Mouse (Mus musculus): ENCODE measurements around the gene Map4k1. TPM values are rescaled to one million over a fixed set of nuclear protein-coding genes. Genes with fewer than 3 reads are reported as not detected.

Gene Map4k1
- polyA plus RNA-seq, 1 experiment: 58.8 TPM

DNA sequence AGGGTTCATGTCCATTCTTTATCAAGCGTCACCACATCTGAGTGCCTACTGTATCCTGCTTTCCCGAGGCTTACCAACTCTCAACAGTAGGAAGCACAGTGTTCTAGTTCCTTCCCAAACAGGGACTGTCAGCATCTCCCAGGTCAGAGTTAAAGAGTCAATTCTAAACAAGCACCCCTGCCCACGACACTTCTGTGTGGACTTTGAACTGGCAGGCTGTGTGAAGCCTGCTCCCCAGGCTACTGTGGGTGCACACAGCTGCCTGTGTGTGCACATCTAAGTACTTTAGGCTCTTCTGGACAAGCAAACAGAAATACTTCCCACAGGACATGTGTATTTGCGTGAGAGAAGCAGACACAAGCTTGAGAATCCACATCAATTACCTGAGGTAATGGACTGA lies 40.3 kb upstream of the Map4k1 start:
- H3K36me3 ChIP-seq (ENCODE audit: control insufficient read depth, insufficient read depth, low read length): no peaks in the 10 kb centered on the region
- H3K4me1 ChIP-seq (ENCODE audit: control insufficient read depth, insufficient read depth, low read length): peaks cover 3% of the 10 kb centered on the region

DNA sequence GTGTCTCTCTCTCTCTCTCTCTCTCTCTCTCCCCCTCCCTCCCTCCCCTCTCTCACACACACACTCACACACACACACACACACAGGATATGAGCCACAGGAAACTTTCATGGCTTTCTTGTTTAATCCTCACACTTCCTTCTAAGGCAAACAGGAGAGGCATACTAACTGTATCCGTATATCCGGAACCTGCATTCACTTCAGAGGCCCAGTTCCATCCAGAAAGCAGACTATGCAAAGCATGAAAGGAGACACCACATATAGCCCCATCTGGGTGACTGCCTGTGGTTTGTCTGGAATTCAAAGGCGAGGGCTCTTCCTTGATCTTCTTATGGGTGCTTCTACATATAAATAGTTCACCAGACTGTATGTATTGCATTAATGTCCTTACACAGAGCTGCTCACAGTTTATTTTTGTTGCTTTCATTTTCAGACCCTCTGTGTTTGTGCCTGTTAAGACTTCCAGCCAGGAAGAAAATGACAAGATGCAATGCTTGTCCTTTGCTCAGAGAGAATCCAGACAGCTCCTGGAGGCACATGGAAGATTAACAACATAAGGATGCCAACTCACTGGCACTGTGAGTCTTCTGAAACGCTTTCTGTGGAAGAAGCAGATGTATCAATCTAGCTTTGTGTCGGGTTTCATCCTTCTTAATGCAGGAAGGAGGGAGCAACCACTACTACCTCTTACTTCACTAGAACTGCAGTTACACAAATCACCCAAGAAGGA lies 38.2 kb upstream of the Map4k1 start:
- H3K27ac ChIP-seq (ENCODE audit: control insufficient read depth, insufficient read depth, low read depth, low read length): no peak overlapping the region
- no peaks in the 10 kb centered on the region for H3K36me3 ChIP-seq (ENCODE audit: control insufficient read depth, insufficient read depth, low read length)
- TF ChIP-seq CTCF (IDR thresholded peaks at IDR 0.05; ENCODE audit: control insufficient read depth, insufficient read depth, insufficient replicate concordance, low read depth, low read length): no peak
- TF ChIP-seq POLR2A (IDR thresholded peaks at IDR 0.05; ENCODE audit: control insufficient read depth, low read depth, low read length): no peak
- H3K4me3 ChIP-seq (ENCODE audit: control insufficient read depth, low read depth, low read length): no peak overlapping the region
- H3K27me3 ChIP-seq (ENCODE audit: control insufficient read depth, insufficient read depth, low read length): no peaks in the 10 kb centered on the region
- peaks cover 3% of the 10 kb centered on the region for H3K4me1 ChIP-seq (ENCODE audit: control insufficient read depth, insufficient read depth, low read length)

More for the DNA sequence above, 40.3 kb upstream of the Map4k1 start:
- Histone ChIP-seq H3K27me3 (ENCODE audit: control insufficient read depth, insufficient read depth, low read length) (no peaks in the 10 kb centered on the region), H3K4me3 (ENCODE audit: control insufficient read depth, low read depth, low read length) (no peak overlapping the region), H3K27ac (ENCODE audit: control insufficient read depth, insufficient read depth, low read depth, low read length) (peak overlapping the region; percentile 59)
- TF ChIP-seq POLR2A (IDR thresholded peaks at IDR 0.05; ENCODE audit: control insufficient read depth, low read depth, low read length) (no peak), CTCF (IDR thresholded peaks at IDR 0.05; ENCODE audit: control insufficient read depth, insufficient read depth, insufficient replicate concordance, low read depth, low read length) (no peak)

DNA sequence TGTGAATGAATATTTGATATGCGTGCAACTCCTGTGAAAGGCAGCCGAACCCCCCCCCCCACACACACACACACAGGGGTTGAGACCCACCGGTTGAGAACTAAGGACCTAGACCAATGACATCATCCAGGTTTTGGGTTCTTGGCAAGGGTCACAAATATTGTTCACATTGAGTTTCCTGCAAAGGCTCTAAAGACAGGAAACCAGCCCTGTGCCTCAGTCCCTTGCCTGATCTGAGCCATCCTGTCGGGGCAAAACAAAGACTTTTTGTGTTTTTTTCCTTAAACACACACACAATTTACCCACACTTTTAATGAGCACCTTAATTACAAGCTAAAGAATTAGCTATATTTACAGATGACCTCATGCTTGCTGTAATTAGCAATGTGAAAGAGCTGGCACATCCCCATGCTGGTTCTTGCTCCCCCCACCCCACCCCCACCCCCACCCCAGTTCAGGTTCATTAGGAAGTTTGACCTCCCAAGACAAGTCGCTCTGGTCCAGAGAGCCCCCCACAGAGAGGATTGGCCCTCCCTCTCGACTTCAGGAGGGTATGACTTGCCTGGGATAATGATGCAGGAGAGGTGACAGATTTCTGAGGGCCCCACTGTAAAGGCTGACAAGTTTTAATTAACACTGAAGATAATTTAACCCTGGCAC lies 37.0 kb upstream of the Map4k1 start:
- Histone ChIP-seq H3K4me1 (ENCODE audit: control insufficient read depth, insufficient read depth, low read length) (no peaks in the 10 kb centered on the region), H3K36me3 (ENCODE audit: control insufficient read depth, insufficient read depth, low read length) (no peaks in the 10 kb centered on the region), H3K27ac (ENCODE audit: control insufficient read depth, insufficient read depth, low read depth, low read length) (peak overlapping the region; percentile 48; the same call in 1 of the 2 replicates), H3K4me3 (ENCODE audit: control insufficient read depth, low read depth, low read length) (no peak overlapping the region), H3K27me3 (ENCODE audit: control insufficient read depth, insufficient read depth, low read length) (no peaks in the 10 kb centered on the region)
- no peak for TF ChIP-seq CTCF (IDR thresholded peaks at IDR 0.05; ENCODE audit: control insufficient read depth, insufficient read depth, insufficient replicate concordance, low read depth, low read length)
- no peak for TF ChIP-seq POLR2A (IDR thresholded peaks at IDR 0.05; ENCODE audit: control insufficient read depth, low read depth, low read length)

DNA sequence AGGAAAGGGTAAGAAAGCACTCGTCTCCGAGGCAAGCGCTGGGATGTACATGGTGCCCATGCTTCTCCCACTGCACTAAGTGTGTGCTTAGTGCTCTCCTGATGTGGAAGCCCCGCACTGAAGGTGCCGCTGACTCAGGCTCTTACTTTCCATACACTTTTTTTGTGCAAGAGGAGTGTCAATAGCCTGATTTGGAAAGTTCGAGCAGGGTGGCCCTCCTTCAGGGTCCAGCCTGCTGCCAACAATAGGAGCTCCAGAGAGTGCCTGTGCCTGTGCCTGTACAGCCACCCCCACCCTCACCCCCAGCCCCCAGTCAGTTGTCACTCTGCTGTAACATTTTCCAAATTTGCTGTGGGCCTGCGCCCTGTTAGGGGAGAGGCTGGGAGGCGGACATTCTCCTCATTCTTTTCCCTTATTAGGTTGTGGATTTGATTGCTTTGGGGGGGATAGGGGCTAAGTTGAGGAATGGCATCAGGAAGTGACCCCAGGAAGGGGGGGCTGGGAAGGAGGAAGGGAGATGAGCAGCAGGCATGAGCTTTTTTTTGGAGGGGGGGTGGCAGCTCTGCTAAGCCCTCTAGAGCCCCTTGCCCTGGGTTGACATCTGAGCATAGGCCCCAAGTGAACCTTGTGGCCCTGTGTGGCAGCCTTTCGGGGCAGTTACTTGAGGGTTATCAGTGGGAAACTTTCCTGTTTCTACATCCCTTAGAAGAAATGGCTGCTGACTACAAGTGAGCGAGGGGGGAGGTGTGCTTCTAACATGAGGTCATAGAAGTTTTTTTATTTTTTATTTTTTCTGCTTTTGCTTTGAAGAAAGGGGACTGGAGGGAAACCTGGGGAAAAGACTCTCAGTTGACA lies 36.2 kb upstream of the Map4k1 start:
- H3K4me3 ChIP-seq (ENCODE audit: control insufficient read depth, low read depth, low read length): no peak overlapping the region

DNA sequence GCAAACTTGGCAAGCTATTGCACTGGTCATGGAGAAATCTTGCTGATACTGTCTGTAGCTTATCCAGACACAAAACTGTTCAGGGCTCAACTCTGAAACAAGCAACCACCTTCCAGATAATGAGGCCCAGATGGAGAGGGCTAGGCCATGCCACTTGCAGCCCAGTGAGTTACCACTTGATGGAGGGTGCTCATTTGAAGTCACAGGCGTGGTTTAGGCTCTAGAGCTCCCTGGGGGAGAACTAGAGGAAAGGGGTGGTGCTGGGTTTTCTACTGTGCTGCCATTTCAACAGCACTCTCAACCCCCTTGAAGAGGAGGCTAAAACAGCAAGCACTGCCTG lies 35.6 kb upstream of the Map4k1 start:
- no peak overlapping the region for H3K4me3 ChIP-seq (ENCODE audit: control insufficient read depth, low read depth, low read length)
- no peaks in the 10 kb centered on the region for H3K36me3 ChIP-seq (ENCODE audit: control insufficient read depth, insufficient read depth, low read length)
- no peak for TF ChIP-seq POLR2A (IDR thresholded peaks at IDR 0.05; ENCODE audit: control insufficient read depth, low read depth, low read length)
- no peak for TF ChIP-seq CTCF (IDR thresholded peaks at IDR 0.05; ENCODE audit: control insufficient read depth, insufficient read depth, insufficient replicate concordance, low read depth, low read length)
- H3K4me1 ChIP-seq (ENCODE audit: control insufficient read depth, insufficient read depth, low read length): no peaks in the 10 kb centered on the region
- peak overlapping the region; percentile 50 for H3K27ac ChIP-seq (ENCODE audit: control insufficient read depth, insufficient read depth, low read depth, low read length)
- no peaks in the 10 kb centered on the region for H3K27me3 ChIP-seq (ENCODE audit: control insufficient read depth, insufficient read depth, low read length)

More for the DNA sequence above, 36.2 kb upstream of the Map4k1 start:
- TF ChIP-seq CTCF (IDR thresholded peaks at IDR 0.05; ENCODE audit: control insufficient read depth, insufficient read depth, insufficient replicate concordance, low read depth, low read length) (no peak), POLR2A (IDR thresholded peaks at IDR 0.05; ENCODE audit: control insufficient read depth, low read depth, low read length) (no peak)
- H3K36me3 ChIP-seq (ENCODE audit: control insufficient read depth, insufficient read depth, low read length): no peaks in the 10 kb centered on the region
- peak overlapping the region; percentile 50; the same call in 1 of the 2 replicates for H3K27ac ChIP-seq (ENCODE audit: control insufficient read depth, insufficient read depth, low read depth, low read length)
- H3K4me1 ChIP-seq (ENCODE audit: control insufficient read depth, insufficient read depth, low read length): no peaks in the 10 kb centered on the region
- H3K27me3 ChIP-seq (ENCODE audit: control insufficient read depth, insufficient read depth, low read length): no peaks in the 10 kb centered on the region

DNA sequence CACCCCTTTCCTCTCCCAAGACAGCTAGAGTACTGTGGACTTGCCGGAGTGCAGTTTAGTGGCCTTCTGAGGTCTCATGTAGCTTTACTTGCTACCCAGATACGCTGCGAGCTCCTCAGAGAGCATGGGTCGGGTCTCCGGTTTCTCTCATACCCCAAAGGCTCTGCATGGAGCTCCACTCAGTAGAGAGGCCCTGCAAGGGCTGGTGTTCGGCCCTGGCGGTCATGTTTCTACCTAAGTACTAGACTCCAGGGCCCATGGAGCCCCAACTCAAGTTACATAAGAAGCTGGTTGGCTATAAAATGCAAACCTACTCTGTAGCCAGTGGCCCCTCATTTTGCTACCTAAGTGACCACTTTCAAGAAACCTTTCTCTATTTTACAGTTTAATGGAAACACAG lies 33.1 kb upstream of the Map4k1 start:
- Histone ChIP-seq H3K4me1 (ENCODE audit: control insufficient read depth, insufficient read depth, low read length) (no peaks in the 10 kb centered on the region), H3K4me3 (ENCODE audit: control insufficient read depth, low read depth, low read length) (no peak overlapping the region), H3K27ac (ENCODE audit: control insufficient read depth, insufficient read depth, low read depth, low read length) (no peak overlapping the region), H3K36me3 (ENCODE audit: control insufficient read depth, insufficient read depth, low read length) (no peaks in the 10 kb centered on the region), H3K27me3 (ENCODE audit: control insufficient read depth, insufficient read depth, low read length) (no peaks in the 10 kb centered on the region)
- TF ChIP-seq CTCF (IDR thresholded peaks at IDR 0.05; ENCODE audit: control insufficient read depth, insufficient read depth, insufficient replicate concordance, low read depth, low read length) (no peak), POLR2A (IDR thresholded peaks at IDR 0.05; ENCODE audit: control insufficient read depth, low read depth, low read length) (no peak)

DNA sequence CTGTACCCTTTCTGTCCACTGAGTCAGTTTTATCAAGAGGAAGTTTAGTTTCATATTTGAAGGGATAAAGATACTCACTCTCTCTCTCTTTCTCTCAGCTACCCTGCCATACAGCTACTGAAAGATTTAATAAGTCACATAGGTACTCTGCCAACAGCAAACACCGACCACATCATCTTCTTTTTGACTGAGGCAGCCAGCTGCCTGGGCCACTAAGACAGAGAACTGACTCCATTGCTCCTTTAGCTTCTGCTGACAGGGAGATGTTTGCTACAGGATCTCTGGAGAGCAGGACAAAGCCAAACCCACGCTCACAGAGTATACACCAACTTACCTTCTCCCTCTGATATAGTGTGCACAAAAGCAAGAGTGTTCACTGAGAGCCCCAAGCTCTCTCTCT lies 32.6 kb upstream of the Map4k1 start:
- TF ChIP-seq POLR2A (IDR thresholded peaks at IDR 0.05; ENCODE audit: control insufficient read depth, low read depth, low read length) (no peak), CTCF (IDR thresholded peaks at IDR 0.05; ENCODE audit: control insufficient read depth, insufficient read depth, insufficient replicate concordance, low read depth, low read length) (no peak)
- H3K4me1 ChIP-seq (ENCODE audit: control insufficient read depth, insufficient read depth, low read length): no peaks in the 10 kb centered on the region
- no peaks in the 10 kb centered on the region for H3K36me3 ChIP-seq (ENCODE audit: control insufficient read depth, insufficient read depth, low read length)
- H3K27ac ChIP-seq (ENCODE audit: control insufficient read depth, insufficient read depth, low read depth, low read length): no peak overlapping the region
- no peaks in the 10 kb centered on the region for H3K27me3 ChIP-seq (ENCODE audit: control insufficient read depth, insufficient read depth, low read length)
- H3K4me3 ChIP-seq (ENCODE audit: control insufficient read depth, low read depth, low read length): no peak overlapping the region

All from testis, adult 2 months (tissue).